Mouse (Mus musculus) embryonic facial prominence, embryonic 14.5 days (tissue): ENCODE measurements around the gene Abhd17a. TPM values are rescaled to one million over a fixed set of nuclear protein-coding genes. Genes with fewer than 3 reads are reported as not detected.
A peak's percentile ranks its signal among the peaks of the same experiment; 100 is the strongest.

Experiments used
- ATAC-seq: fragments of 200-750 bp; cut with Nextera tagmentation; 2 replicates; pipeline ENCODE4 v1.8.0; 2017; ENCODE audit warnings: low read depth, moderate number of reproducible peaks, moderate TSS enrichment
- DNase-seq: peaks from one replicate; pipeline ENCODE4 v3.0.0-alpha.2; 2015; ENCODE audit warnings: low spot score
- H3K27ac ChIP-seq: fragments of 300-500 bp; sonication (generic); replicated peaks from 2 replicates; pipeline ENCODE4 v1.5.1; 2014; ENCODE audit warnings: low read depth, mild to moderate bottlenecking, low read length, moderate library complexity
- H3K27me3 ChIP-seq: fragments of 300-500 bp; sonication (generic); replicated peaks from 2 replicates; pipeline ENCODE4 v1.6.1; 2014; ENCODE audit warnings: low read length; ENCODE audit not compliant: control insufficient read depth, insufficient read depth
- H3K36me3 ChIP-seq: fragments of 300-500 bp; sonication (generic); 2 replicates; pipeline ENCODE4 v1.6.1; 2014; ENCODE audit warnings: low read length, mixed read lengths; ENCODE audit not compliant: control insufficient read depth, insufficient read depth
- H3K4me1 ChIP-seq: fragments of 300-500 bp; sonication (generic); 2 replicates; pipeline ENCODE4 v1.6.1; 2014; ENCODE audit warnings: antibody characterized with exemption, low read length; ENCODE audit not compliant: control insufficient read depth, insufficient read depth
- H3K4me2 ChIP-seq: fragments of 300-500 bp; sonication (generic); 2 replicates; pipeline ENCODE4 v1.6.1; 2014; ENCODE audit warnings: low read depth, mild to moderate bottlenecking, low read length, moderate library complexity, mixed read lengths
- H3K4me3 ChIP-seq: fragments of 300-500 bp; sonication (generic); 2 replicates; pipeline ENCODE4 v1.5.1; 2014; ENCODE audit warnings: low read depth, mild to moderate bottlenecking, low read length
- H3K9ac ChIP-seq: fragments of 300-500 bp; sonication (generic); 2 replicates; pipeline ENCODE4 v1.6.1; 2014; ENCODE audit warnings: low read depth, mild to moderate bottlenecking, low read length, moderate library complexity, mixed read lengths
- H3K9me3 ChIP-seq: fragments of 300-500 bp; sonication (generic); 2 replicates; pipeline ENCODE4 v1.6.1; 2016; ENCODE audit warnings: low read length; ENCODE audit not compliant: control insufficient read depth
- whole genome bisulfite sequencing: fragments of 180-500 bp; shearing (Covaris S2); extraction: QIAGEN DNeasy Blood & Tissue Kit; methylation state at CpG from one replicate; pipeline ENCODE4 v1.1.7; 2014; 5-methylcytosine and 5-hydroxymethylcytosine counted together
- polyA plus RNA-seq: library from polyadenylated mRNA; unstranded; fragments of >200 nt; fragmentation: Nextera tagmentation; extraction: Ambion mirVana; gene quantifications from 2 replicates; pipeline ENCODE4 v1.2.1, GENCODE M21; 2014

Gene Abhd17a
- polyA plus RNA-seq, 1 experiment from 2014 or later = 115 TPM

DNA sequence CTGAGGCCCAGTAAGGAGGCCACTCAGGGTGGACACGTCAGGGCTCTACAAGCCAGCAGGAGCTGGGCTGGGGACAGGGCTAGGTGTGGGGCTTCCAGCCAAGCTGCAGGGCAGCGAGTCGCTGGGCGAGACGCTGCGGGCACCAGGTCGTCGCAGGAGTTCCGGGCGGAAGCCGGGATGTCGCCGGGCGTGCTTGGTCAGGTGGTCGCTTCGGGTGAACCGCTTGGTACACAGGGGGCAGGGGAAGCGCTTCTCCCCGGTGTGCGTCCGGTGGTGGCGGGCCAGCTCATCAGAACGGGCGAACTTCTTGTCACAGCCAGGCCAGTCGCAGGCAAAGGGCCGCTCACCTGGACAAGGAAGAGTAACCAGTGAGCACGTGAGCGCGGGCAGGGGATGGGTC is 21.3 kb downstream of the Abhd17a start:
- Histone ChIP-seq H3K9ac (no peak overlapping the region), H3K36me3 (peaks cover 24% of the 10 kb centered on the region), H3K4me2 (no peak overlapping the region), H3K4me3 (no peak overlapping the region), H3K9me3 (no peaks in the 10 kb centered on the region), H3K4me1 (peaks cover 15% of the 10 kb centered on the region), H3K27me3 (no peaks in the 10 kb centered on the region), H3K27ac (no peak overlapping the region)
- DNase-seq = no peak
- WGBS = 91% methylated on average over 24 of the region's 29 CpGs
- no peak for ATAC-seq

GRCm38 (mm10) chr10:80566375-80567092 is 23.6 kb downstream of the Abhd17a start:
- peaks cover 24% of the 10 kb centered on the region for H3K36me3 ChIP-seq
- no peak overlapping the region for H3K9ac ChIP-seq
- H3K27me3 ChIP-seq = no peaks in the 10 kb centered on the region
- peaks cover 17% of the 10 kb centered on the region for H3K4me1 ChIP-seq
- no peaks in the 10 kb centered on the region for H3K9me3 ChIP-seq
- no peak overlapping the region for H3K27ac ChIP-seq
- 33% methylated on average over 13 of the region's 17 CpGs for WGBS
- peak; percentile 81 for DNase-seq
- no peak overlapping the region for H3K4me2 ChIP-seq
- H3K4me3 ChIP-seq = no peak overlapping the region
- peak; percentile 70 for ATAC-seq

GRCm38 (mm10) chr10:80561116-80561944 is 28.8 kb downstream of the Abhd17a start, which contains the start of gene Rexo1:
Gene Rexo1, minus strand, starts transcription at chr10:80561560.
- peak within 1 kb of the TSS; percentile 98 for H3K4me3 ChIP-seq
- peaks cover 8% of the 10 kb centered on the region for H3K36me3 ChIP-seq
- peaks cover 12% of the 10 kb centered on the region for H3K4me1 ChIP-seq
- ATAC-seq (peak; percentile 91), DNase-seq (peak; percentile 97)
- H3K9me3 ChIP-seq = no peaks in the 10 kb centered on the region
- H3K4me2 ChIP-seq = peak within 1 kb of the TSS; percentile 86
- H3K9ac ChIP-seq = peak within 1 kb of the TSS; percentile 97
- under 1% methylated on average over 31 of the region's 72 CpGs for WGBS
- peak within 1 kb of the TSS; percentile 95 for H3K27ac ChIP-seq
- H3K27me3 ChIP-seq = no peaks in the 10 kb centered on the region

- H3K27ac ChIP-seq = no peak overlapping the region
- H3K36me3 ChIP-seq = peaks cover 5% of the 10 kb centered on the region
- peaks cover 12% of the 10 kb centered on the region for H3K4me1 ChIP-seq
- H3K4me2 ChIP-seq = peak overlapping the region; percentile 86
- no peaks in the 10 kb centered on the region for H3K9me3 ChIP-seq
- H3K27me3 ChIP-seq = no peaks in the 10 kb centered on the region
- under 1% methylated on average over 13 of the region's 13 CpGs for WGBS
- no peak for DNase-seq
- H3K4me3 ChIP-seq = peak overlapping the region; percentile 98
- peak overlapping the region; percentile 97 for H3K9ac ChIP-seq
- ATAC-seq = no peak
These were observed 29.5 kb downstream of the Abhd17a start for GRCm38 (mm10) chr10:80560621-80561020.

DNA sequence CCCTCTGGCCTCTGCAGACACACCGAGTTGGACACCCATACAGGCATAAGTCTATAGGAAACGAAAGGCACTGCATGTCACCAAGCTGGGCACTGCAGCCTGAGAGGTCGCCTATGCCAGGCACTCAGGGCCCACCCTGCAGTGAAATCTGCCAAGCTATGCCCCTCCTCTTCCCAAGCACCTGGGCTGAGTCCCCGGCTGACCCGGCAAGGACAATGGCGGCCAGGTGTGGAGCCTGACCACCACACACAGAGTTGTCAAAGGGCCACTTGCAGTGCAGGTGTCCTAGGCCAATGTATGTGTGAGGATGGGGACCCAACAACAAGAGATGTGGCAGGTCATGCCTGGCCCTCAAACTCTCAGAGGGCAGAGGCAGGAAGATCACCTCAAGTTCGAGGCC is 30.7 kb downstream of the Abhd17a start:
- Histone ChIP-seq H3K4me3 (no peak overlapping the region), H3K27ac (no peak overlapping the region), H3K9ac (no peak overlapping the region), H3K9me3 (no peaks in the 10 kb centered on the region), H3K36me3 (no peaks in the 10 kb centered on the region), H3K4me1 (peaks cover 12% of the 10 kb centered on the region), H3K4me2 (no peak overlapping the region), H3K27me3 (no peaks in the 10 kb centered on the region)
- DNase-seq (no peak), ATAC-seq (no peak)
- WGBS = 88% methylated on average over 7 of the region's 7 CpGs

DNA sequence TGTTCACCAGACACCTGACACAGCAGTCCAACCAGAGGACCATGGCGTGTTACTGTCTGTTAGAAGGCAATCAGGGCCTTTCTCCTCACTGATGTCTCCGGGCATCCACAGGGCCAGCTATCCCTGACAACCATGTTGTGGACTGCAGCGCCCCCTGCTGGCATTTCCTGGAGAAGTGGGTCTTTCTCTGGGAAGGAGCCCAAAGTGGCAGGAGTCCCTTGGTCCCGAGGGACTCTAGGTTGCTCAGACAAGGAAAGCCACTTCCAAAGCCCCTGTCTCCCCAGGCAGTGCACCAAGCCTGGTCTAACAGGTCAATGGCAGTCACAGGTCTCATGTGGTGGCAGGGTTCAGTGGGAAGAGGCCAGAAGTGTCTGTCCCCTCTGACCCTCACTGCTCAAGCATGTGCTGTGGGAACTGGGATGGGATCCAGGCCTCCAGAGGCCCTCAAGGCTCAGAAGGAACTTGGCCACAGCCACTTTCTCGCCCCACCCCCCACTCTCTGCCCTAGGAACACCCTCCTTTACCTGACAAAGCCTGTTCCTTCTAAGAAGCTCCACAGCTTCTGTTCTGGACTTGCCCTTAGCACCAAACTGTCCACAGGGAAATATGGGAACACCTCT is 32.7 kb downstream of the Abhd17a start:
- peaks cover 9% of the 10 kb centered on the region for H3K4me1 ChIP-seq
- 40% methylated on average over 5 of the region's 5 CpGs for WGBS
- DNase-seq (peak; percentile 55), ATAC-seq (no peak)
- H3K4me2 ChIP-seq = no peak overlapping the region
- no peaks in the 10 kb centered on the region for H3K36me3 ChIP-seq
- no peak overlapping the region for H3K27ac ChIP-seq
- no peak overlapping the region for H3K4me3 ChIP-seq
- H3K9ac ChIP-seq = no peak overlapping the region
- H3K9me3 ChIP-seq = no peaks in the 10 kb centered on the region
- no peaks in the 10 kb centered on the region for H3K27me3 ChIP-seq

GRCm38 (mm10) chr10:80553997-80554396 is 36.1 kb downstream of the Abhd17a start:
- ATAC-seq (no peak), DNase-seq (no peak)
- Histone ChIP-seq H3K27me3 (no peaks in the 10 kb centered on the region), H3K4me3 (no peak overlapping the region), H3K4me2 (no peak overlapping the region), H3K27ac (no peak overlapping the region), H3K9ac (no peak overlapping the region), H3K36me3 (peaks cover 18% of the 10 kb centered on the region), H3K9me3 (no peaks in the 10 kb centered on the region), H3K4me1 (no peaks in the 10 kb centered on the region)
- WGBS = 88% methylated on average over 5 of the region's 6 CpGs

DNA sequence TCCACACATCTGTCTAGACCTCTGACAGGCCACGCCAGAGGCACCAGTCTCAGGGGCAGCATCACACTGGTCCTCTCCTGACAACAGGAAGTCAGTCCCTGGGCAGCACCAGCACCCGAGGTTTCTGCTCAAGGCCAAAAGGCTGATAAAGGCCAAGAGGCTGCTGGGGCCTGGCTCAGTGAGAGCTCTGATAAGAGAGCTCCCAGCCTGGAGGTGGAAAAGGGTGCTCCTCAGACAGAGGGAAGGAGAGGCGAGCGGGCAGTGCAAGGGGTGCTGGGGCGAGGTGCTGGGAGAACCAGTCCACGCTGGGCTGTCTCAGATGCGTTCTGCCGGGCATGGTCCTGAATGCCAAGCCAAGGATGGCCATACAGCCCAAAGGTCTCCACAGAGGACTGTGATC is 36.6 kb downstream of the Abhd17a start:
- no peak overlapping the region for H3K27ac ChIP-seq
- H3K4me2 ChIP-seq = no peak overlapping the region
- no peaks in the 10 kb centered on the region for H3K9me3 ChIP-seq
- no peak for DNase-seq
- H3K4me3 ChIP-seq = no peak overlapping the region
- H3K36me3 ChIP-seq = peaks cover 21% of the 10 kb centered on the region
- ATAC-seq = no peak
- H3K9ac ChIP-seq = no peak overlapping the region
- no peaks in the 10 kb centered on the region for H3K4me1 ChIP-seq
- no peaks in the 10 kb centered on the region for H3K27me3 ChIP-seq
- 90% methylated on average over 8 of the region's 8 CpGs for WGBS
